15 mouse cellular contexts compared by ENCODE assay signal in the genomic region with DNA sequence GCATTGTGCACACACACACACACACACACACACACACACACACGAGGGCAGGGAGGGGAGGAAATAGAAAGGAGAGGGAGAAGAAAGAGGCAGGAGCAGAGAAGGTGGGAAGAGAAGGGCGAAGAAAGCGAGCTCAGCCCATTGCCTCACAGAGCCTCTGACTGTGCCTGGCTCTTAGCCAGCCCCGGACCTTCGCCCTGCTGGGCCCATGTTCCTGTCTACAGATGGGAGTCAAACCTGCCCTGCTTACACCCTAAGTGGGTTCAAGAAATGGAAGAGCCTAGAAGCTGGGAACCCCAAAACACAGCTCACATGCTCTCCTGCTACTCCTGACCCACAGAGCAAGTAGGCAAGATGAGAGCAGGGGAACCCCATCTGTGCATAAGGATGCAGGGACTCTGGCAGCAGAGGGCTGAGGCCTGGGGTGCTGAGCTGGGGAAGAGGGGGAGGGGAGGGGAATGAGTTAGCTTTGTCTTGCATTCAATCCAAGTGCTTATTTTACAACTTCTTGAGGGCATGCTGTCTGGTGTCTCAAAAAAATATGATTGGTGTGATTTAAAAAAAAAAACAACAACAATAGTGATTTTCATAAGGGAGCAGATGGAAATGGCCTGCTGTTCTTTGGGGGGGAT.
DNase-seq lines count a peak whose midpoint lies in the region; ATAC-seq lines count a peak whose summit lies in the region.
"Had no signal": no experiment of that assay in that cellular context is flagged by ENCODE, and none has a peak within 500 bp of the region (broad histone marks: within the 10 kb centered on the region; RNA-seq: fewer than 3 reads in every experiment).

No protein-coding gene starts in this region.

- H3K27ac ChIP-seq in forebrain, embryonic 16.5 days (ENCODE audit: low read length): peak overlapping the region; percentile 88
- H3K27ac ChIP-seq in midbrain, embryonic 13.5 days: peak overlapping the region; percentile 60
- H3K27ac ChIP-seq: lung, embryonic 15.5 days had no signal

- H3K4me3 ChIP-seq in forebrain, embryonic 16.5 days (replicated peaks; ENCODE audit: low read length): no peak overlapping the region
- H3K4me3 ChIP-seq in midbrain, embryonic 13.5 days (replicated peaks): no peak overlapping the region
- H3K4me3 ChIP-seq: lung, embryonic 15.5 days had no signal

- H3K9ac ChIP-seq in forebrain, embryonic 16.5 days (replicated peaks; ENCODE audit: low read depth, low read length): no peak overlapping the region
- H3K9ac ChIP-seq in midbrain, embryonic 13.5 days (replicated peaks): peak overlapping the region; percentile 48; the same call in 1 of the 2 replicates
- H3K9ac ChIP-seq: lung, embryonic 15.5 days had no signal

- WGBS in forebrain, embryonic 16.5 days: 33% methylated on average over 5 of the region's 5 CpGs
- 58% methylated on average over 5 of the region's 5 CpGs for WGBS in midbrain, embryonic 13.5 days

- no peaks in the 10 kb centered on the region for H3K9me3 ChIP-seq in forebrain, embryonic 16.5 days (ENCODE audit: control insufficient read depth, low read length)
- H3K9me3 ChIP-seq in midbrain, embryonic 13.5 days: no peaks in the 10 kb centered on the region
- H3K9me3 ChIP-seq: lung, embryonic 15.5 days had no signal

- ATAC-seq in forebrain, embryonic 16.5 days: peak; percentile 57
- no peak for ATAC-seq in midbrain, embryonic 13.5 days

- H3K27me3 ChIP-seq in forebrain, embryonic 16.5 days (replicated peaks; ENCODE audit: control insufficient read depth, insufficient read depth, low read length): no peaks in the 10 kb centered on the region
- H3K27me3 ChIP-seq in midbrain, embryonic 13.5 days: no peaks in the 10 kb centered on the region
- H3K27me3 ChIP-seq: lung, embryonic 15.5 days had no signal

- DNase-seq in cerebellum, postnatal 10 days: peak; percentile 61 to 71
- no peak for DNase-seq in cerebellum, postnatal 4 days (ENCODE audit: low spot score in 2 of 2)
- peak; percentile 47 for DNase-seq in adrenal gland, postnatal 25 days
- DNase-seq in thymus, postnatal 0 days (ENCODE audit: low spot score): no peak
- DNase-seq in layer of hippocampus, adult 9-11 months: no peak
- no peak for DNase-seq in left cerebral cortex, postnatal 25 days (ENCODE audit: low spot score in 2 of 2)
- DNase-seq: gastrocnemius, postnatal 14 days; heart, postnatal 4 days; kidney, adult 2 months; kidney, postnatal 36 days; thymus, postnatal 25 days had no signal

- peaks cover 43% of the 10 kb centered on the region for H3K4me1 ChIP-seq in forebrain, embryonic 16.5 days (replicated peaks; ENCODE audit: control insufficient read depth, insufficient read depth, low read length)
- peaks cover 65% of the 10 kb centered on the region for H3K4me1 ChIP-seq in midbrain, embryonic 13.5 days (replicated peaks)

- intact Hi-C loops in left cerebral cortex, postnatal 25 days (cut with DNase I): no loop called here

- no peak overlapping the region for H3K4me2 ChIP-seq in forebrain, embryonic 16.5 days (ENCODE audit: low read length)
- H3K4me2 ChIP-seq in midbrain, embryonic 13.5 days (replicated peaks): no peak overlapping the region
- H3K4me2 ChIP-seq: heart, embryonic 11.5 days; lung, embryonic 15.5 days had no signal

- H3K36me3 ChIP-seq in forebrain, embryonic 16.5 days (ENCODE audit: control insufficient read depth, insufficient read depth): no peaks in the 10 kb centered on the region
- H3K36me3 ChIP-seq in midbrain, embryonic 13.5 days: no peaks in the 10 kb centered on the region
- H3K36me3 ChIP-seq: lung, embryonic 15.5 days had no signal

Comparison
In these comparisons a context has a peak if more than half of its experiments do, and no peak if none do; other contexts are left out.
1. DNase-seq: peak in cerebellum, postnatal 10 days (2 of 2) and adrenal gland, postnatal 25 days (single experiment); none in cerebellum, postnatal 4 days (0 of 2), thymus, postnatal 0 days (single experiment), layer of hippocampus, adult 9-11 months (single experiment) and left cerebral cortex, postnatal 25 days (0 of 2).